Mouse (Mus musculus): ENCODE data around the gene Ksr2. TPM values are rescaled to one million over a fixed set of nuclear protein-coding genes. Genes with fewer than 3 reads are reported as not detected.

Gene Ksr2
- polyA plus RNA-seq, 1 experiment from 2014 or later = 0.19 TPM

GRCm38 (mm10) chr5:117757696-117758482 is 344.1 kb downstream of the Ksr2 start:
- H3K27ac ChIP-seq (ENCODE audit: low read depth, low read length) = no peak overlapping the region
- H3K4me1 ChIP-seq (ENCODE audit: control insufficient read depth, insufficient read depth, low read length) = no peaks in the 10 kb centered on the region
- 0 out of 2 replicates have a peak, but pooled peaks cover 4% of the 10 kb centered on the region for H3K9me3 ChIP-seq (replicated peaks; ENCODE audit: control insufficient read depth, low read length)
- no peak for ATAC-seq (replicated peaks; ENCODE audit: insufficient number of reproducible peaks, low FRiP score, low TSS enrichment)
- no peak overlapping the region for H3K4me3 ChIP-seq (ENCODE audit: low read depth, low read length)
- no peak overlapping the region for H3K4me2 ChIP-seq
- no peaks in the 10 kb centered on the region for H3K36me3 ChIP-seq (ENCODE audit: control insufficient read depth, insufficient read depth, low read length)
- H3K9ac ChIP-seq (ENCODE audit: low read depth, low read length) = no peak overlapping the region
- 31% methylated on average over 12 of the region's 12 CpGs for WGBS (ENCODE audit: insufficient replicate concordance)
- H3K27me3 ChIP-seq (ENCODE audit: control insufficient read depth, insufficient read depth, low read length) = no peaks in the 10 kb centered on the region

GRCm38 (mm10) chr5:117761181-117761832 is 347.5 kb downstream of the Ksr2 start:
- no peaks in the 10 kb centered on the region for H3K27me3 ChIP-seq (ENCODE audit: control insufficient read depth, insufficient read depth, low read length)
- H3K4me1 ChIP-seq (ENCODE audit: control insufficient read depth, insufficient read depth, low read length) = no peaks in the 10 kb centered on the region
- H3K27ac ChIP-seq (ENCODE audit: low read depth, low read length) = no peak overlapping the region
- ATAC-seq (replicated peaks; ENCODE audit: insufficient number of reproducible peaks, low FRiP score, low TSS enrichment) = no peak
- H3K9ac ChIP-seq (ENCODE audit: low read depth, low read length) = no peak overlapping the region
- H3K4me2 ChIP-seq = no peak overlapping the region
- H3K36me3 ChIP-seq (ENCODE audit: control insufficient read depth, insufficient read depth, low read length) = no peaks in the 10 kb centered on the region
- 67% methylated on average over 9 of the region's 9 CpGs for WGBS (ENCODE audit: insufficient replicate concordance)
- H3K9me3 ChIP-seq (replicated peaks; ENCODE audit: control insufficient read depth, low read length) = no peaks in the 10 kb centered on the region
- H3K4me3 ChIP-seq (ENCODE audit: low read depth, low read length) = no peak overlapping the region

GRCm38 (mm10) chr5:117764496-117764895 is 350.7 kb downstream of the Ksr2 start:
- ATAC-seq (replicated peaks; ENCODE audit: insufficient number of reproducible peaks, low FRiP score, low TSS enrichment) = no peak
- H3K4me1 ChIP-seq (ENCODE audit: control insufficient read depth, insufficient read depth, low read length) = no peaks in the 10 kb centered on the region
- H3K4me3 ChIP-seq (ENCODE audit: low read depth, low read length) = no peak overlapping the region
- WGBS (ENCODE audit: insufficient replicate concordance) = 79% methylated on average over 9 of the region's 9 CpGs
- no peaks in the 10 kb centered on the region for H3K9me3 ChIP-seq (replicated peaks; ENCODE audit: control insufficient read depth, low read length)
- H3K36me3 ChIP-seq (ENCODE audit: control insufficient read depth, insufficient read depth, low read length) = no peaks in the 10 kb centered on the region
- no peaks in the 10 kb centered on the region for H3K27me3 ChIP-seq (ENCODE audit: control insufficient read depth, insufficient read depth, low read length)
- H3K27ac ChIP-seq (ENCODE audit: low read depth, low read length) = no peak overlapping the region
- no peak overlapping the region for H3K9ac ChIP-seq (ENCODE audit: low read depth, low read length)
- H3K4me2 ChIP-seq = no peak overlapping the region

GRCm38 (mm10) chr5:117779175-117779574 is 365.4 kb downstream of the Ksr2 start:
- H3K4me1 ChIP-seq (ENCODE audit: control insufficient read depth, insufficient read depth, low read length) = no peaks in the 10 kb centered on the region
- no peaks in the 10 kb centered on the region for H3K36me3 ChIP-seq (ENCODE audit: control insufficient read depth, insufficient read depth, low read length)
- H3K9me3 ChIP-seq (replicated peaks; ENCODE audit: control insufficient read depth, low read length) = no peaks in the 10 kb centered on the region
- no peak overlapping the region for H3K4me2 ChIP-seq
- no peak overlapping the region for H3K27ac ChIP-seq (ENCODE audit: low read depth, low read length)
- no peak for ATAC-seq (replicated peaks; ENCODE audit: insufficient number of reproducible peaks, low FRiP score, low TSS enrichment)
- H3K9ac ChIP-seq (ENCODE audit: low read depth, low read length) = no peak overlapping the region
- WGBS (ENCODE audit: insufficient replicate concordance) = 54% methylated on average over 11 of the region's 11 CpGs
- H3K4me3 ChIP-seq (ENCODE audit: low read depth, low read length) = no peak overlapping the region
- no peaks in the 10 kb centered on the region for H3K27me3 ChIP-seq (ENCODE audit: control insufficient read depth, insufficient read depth, low read length)

GRCm38 (mm10) chr5:117780681-117781080 is 366.9 kb downstream of the Ksr2 start, which contains the start of gene Nos1:
Gene Nos1 (plus strand): TSS chr5:117781032.
- H3K4me3 ChIP-seq (ENCODE audit: low read depth, low read length) = no peak within 1 kb of the TSS
- no peak within 1 kb of the TSS for H3K9ac ChIP-seq (ENCODE audit: low read depth, low read length)
- WGBS (ENCODE audit: insufficient replicate concordance) = 20% methylated on average over 10 of the region's 10 CpGs
- no peak for ATAC-seq (replicated peaks; ENCODE audit: insufficient number of reproducible peaks, low FRiP score, low TSS enrichment)
- H3K4me2 ChIP-seq = no peak within 1 kb of the TSS
- no peaks in the 10 kb centered on the region for H3K36me3 ChIP-seq (ENCODE audit: control insufficient read depth, insufficient read depth, low read length)
- no peaks in the 10 kb centered on the region for H3K9me3 ChIP-seq (replicated peaks; ENCODE audit: control insufficient read depth, low read length)
- no peaks in the 10 kb centered on the region for H3K27me3 ChIP-seq (ENCODE audit: control insufficient read depth, insufficient read depth, low read length)
- no peaks in the 10 kb centered on the region for H3K4me1 ChIP-seq (ENCODE audit: control insufficient read depth, insufficient read depth, low read length)
- H3K27ac ChIP-seq (ENCODE audit: low read depth, low read length) = no peak within 1 kb of the TSS

GRCm38 (mm10) chr5:117781178-117781577 is 367.4 kb downstream of the Ksr2 start:
- Histone ChIP-seq H3K27ac (ENCODE audit: low read depth, low read length) (no peak overlapping the region), H3K4me1 (ENCODE audit: control insufficient read depth, insufficient read depth, low read length) (no peaks in the 10 kb centered on the region), H3K27me3 (ENCODE audit: control insufficient read depth, insufficient read depth, low read length) (no peaks in the 10 kb centered on the region), H3K4me3 (ENCODE audit: low read depth, low read length) (no peak overlapping the region), H3K9ac (ENCODE audit: low read depth, low read length) (no peak overlapping the region), H3K4me2 (no peak overlapping the region), H3K36me3 (ENCODE audit: control insufficient read depth, insufficient read depth, low read length) (no peaks in the 10 kb centered on the region), H3K9me3 (replicated peaks; ENCODE audit: control insufficient read depth, low read length) (no peaks in the 10 kb centered on the region)
- 53% methylated on average over 6 of the region's 6 CpGs for WGBS (ENCODE audit: insufficient replicate concordance)
- ATAC-seq (replicated peaks; ENCODE audit: insufficient number of reproducible peaks, low FRiP score, low TSS enrichment) = no peak

- H3K27ac ChIP-seq (ENCODE audit: low read depth, low read length) = no peak overlapping the region
- no peak overlapping the region for H3K4me3 ChIP-seq (ENCODE audit: low read depth, low read length)
- H3K4me1 ChIP-seq (ENCODE audit: control insufficient read depth, insufficient read depth, low read length) = no peaks in the 10 kb centered on the region
- ATAC-seq (replicated peaks; ENCODE audit: insufficient number of reproducible peaks, low FRiP score, low TSS enrichment) = no peak
- H3K27me3 ChIP-seq (ENCODE audit: control insufficient read depth, insufficient read depth, low read length) = no peaks in the 10 kb centered on the region
- no peak overlapping the region for H3K4me2 ChIP-seq
- WGBS (ENCODE audit: insufficient replicate concordance) = 53% methylated on average over 6 of the region's 6 CpGs
- no peaks in the 10 kb centered on the region for H3K36me3 ChIP-seq (ENCODE audit: control insufficient read depth, insufficient read depth, low read length)
- H3K9me3 ChIP-seq (replicated peaks; ENCODE audit: control insufficient read depth, low read length) = no peaks in the 10 kb centered on the region
- H3K9ac ChIP-seq (ENCODE audit: low read depth, low read length) = no peak overlapping the region
Observed at GRCm38 (mm10) chr5:117790071-117790470, 376.3 kb downstream of the Ksr2 start.

- no peak for ATAC-seq (replicated peaks; ENCODE audit: insufficient number of reproducible peaks, low FRiP score, low TSS enrichment)
- H3K4me1 ChIP-seq (ENCODE audit: control insufficient read depth, insufficient read depth, low read length) = no peaks in the 10 kb centered on the region
- 83% methylated on average over 14 of the region's 14 CpGs for WGBS (ENCODE audit: insufficient replicate concordance)
Observed at GRCm38 (mm10) chr5:117791875-117792274, 378.1 kb downstream of the Ksr2 start.

More at GRCm38 (mm10) chr5:117791875-117792274, 378.1 kb downstream of the Ksr2 start:
- Histone ChIP-seq H3K27me3 (ENCODE audit: control insufficient read depth, insufficient read depth, low read length) (no peaks in the 10 kb centered on the region), H3K4me3 (ENCODE audit: low read depth, low read length) (no peak overlapping the region), H3K9ac (ENCODE audit: low read depth, low read length) (no peak overlapping the region), H3K9me3 (replicated peaks; ENCODE audit: control insufficient read depth, low read length) (no peaks in the 10 kb centered on the region), H3K27ac (ENCODE audit: low read depth, low read length) (no peak overlapping the region), H3K4me2 (no peak overlapping the region), H3K36me3 (ENCODE audit: control insufficient read depth, insufficient read depth, low read length) (no peaks in the 10 kb centered on the region)
